9 mouse cellular contexts compared by ENCODE assay signal in genomic region chr15:94342365-94342764, GRCm38 (mm10).
DNase-seq lines count a peak whose midpoint lies in the region; ATAC-seq lines count a peak whose summit lies in the region.
"Had no signal": no experiment of that assay in that cellular context is flagged by ENCODE, and none has a peak within 500 bp of the region (broad histone marks: within the 10 kb centered on the region; RNA-seq: fewer than 3 reads in every experiment).

No protein-coding gene starts in this region.

- peak; percentile 83 for DNase-seq in intestine, embryonic 14.5 days (ENCODE audit: low spot score)
- DNase-seq in adrenal gland, adult 2 months = peak; percentile 77
- DNase-seq in embryonic facial prominence, embryonic 10.5 days (ENCODE audit: low spot score) = peak; percentile 75
- peak; percentile 77 to 81 for DNase-seq in left cerebral cortex, postnatal 25 days (ENCODE audit: low spot score in 2 of 2)
- DNase-seq in retina, adult 2 months (ENCODE audit: low read depth, low spot score) = peak; percentile 26
- DNase-seq in thymus, postnatal 14 days = peak; percentile 75

- no peak overlapping the region for H3K4me2 ChIP-seq in intestine, embryonic 14.5 days (ENCODE audit: low read length)
- H3K4me2 ChIP-seq in intestine, embryonic 16.5 days (ENCODE audit: low read depth, low read length) = no peak overlapping the region
- H3K4me2 ChIP-seq: embryonic facial prominence, embryonic 15.5 days had no signal

- 53% methylated on average over 10 of the region's 10 CpGs for WGBS in intestine, embryonic 14.5 days
- WGBS in intestine, embryonic 16.5 days = 60% methylated on average over 10 of the region's 10 CpGs
- WGBS in embryonic facial prominence, embryonic 10.5 days = 62% methylated on average over 10 of the region's 10 CpGs

- H3K27me3 ChIP-seq in intestine, embryonic 14.5 days (replicated peaks; ENCODE audit: control insufficient read depth, insufficient read depth, low read length) = no peaks in the 10 kb centered on the region
- H3K27me3 ChIP-seq in intestine, embryonic 16.5 days (replicated peaks; ENCODE audit: control insufficient read depth, insufficient read depth, low read length) = no peaks in the 10 kb centered on the region
- no peaks in the 10 kb centered on the region for H3K27me3 ChIP-seq in embryonic facial prominence, embryonic 10.5 days (replicated peaks; ENCODE audit: low read depth, poor library complexity, severe bottlenecking)
- H3K27me3 ChIP-seq: embryonic facial prominence, embryonic 15.5 days had no signal

- H3K27ac ChIP-seq in intestine, embryonic 14.5 days (ENCODE audit: low read depth) = no peak overlapping the region
- H3K27ac ChIP-seq in intestine, embryonic 16.5 days (ENCODE audit: low read length) = no peak overlapping the region
- no peak overlapping the region for H3K27ac ChIP-seq in embryonic facial prominence, embryonic 10.5 days (replicated peaks)
- H3K27ac ChIP-seq: embryonic facial prominence, embryonic 15.5 days had no signal

- no peak for ATAC-seq in intestine, embryonic 14.5 days (replicated peaks; ENCODE audit: low FRiP score, low TSS enrichment, low read depth)
- no peak for ATAC-seq in intestine, embryonic 16.5 days
- peak; percentile 56 to 59; a peak in 2 of 4 replicates for ATAC-seq in hematopoietic stem cell, adult 5-6 weeks (replicated peaks in 1 of 2; ENCODE audit: insufficient read depth in 1 of 2, low FRiP score in 2 of 2, low TSS enrichment in 1 of 2, low read depth in 1 of 2, poor library complexity in 2 of 2, severe bottlenecking in 2 of 2)

- H3K4me3 ChIP-seq in intestine, embryonic 14.5 days (ENCODE audit: low read depth, low read length) = no peak overlapping the region
- no peak overlapping the region for H3K4me3 ChIP-seq in intestine, embryonic 16.5 days (ENCODE audit: low read length)
- no peak overlapping the region for H3K4me3 ChIP-seq in embryonic facial prominence, embryonic 10.5 days
- H3K4me3 ChIP-seq: embryonic facial prominence, embryonic 15.5 days had no signal

- peaks cover 3% of the 10 kb centered on the region for H3K9me3 ChIP-seq in intestine, embryonic 14.5 days (ENCODE audit: control insufficient read depth, low read length)
- H3K9me3 ChIP-seq in intestine, embryonic 16.5 days (ENCODE audit: control insufficient read depth, low read length) = no peaks in the 10 kb centered on the region
- H3K9me3 ChIP-seq in embryonic facial prominence, embryonic 10.5 days = peaks cover 4% of the 10 kb centered on the region; the same call in 1 of the 2 replicates
- H3K9me3 ChIP-seq: embryonic facial prominence, embryonic 15.5 days had no signal

- H3K9ac ChIP-seq in intestine, embryonic 14.5 days (ENCODE audit: low read length) = no peak overlapping the region
- no peak overlapping the region for H3K9ac ChIP-seq in intestine, embryonic 16.5 days (ENCODE audit: low read depth, low read length)
- H3K9ac ChIP-seq: embryonic facial prominence, embryonic 15.5 days had no signal

- H3K4me1 ChIP-seq in intestine, embryonic 14.5 days (replicated peaks; ENCODE audit: control insufficient read depth, insufficient read depth, low read length) = no peaks in the 10 kb centered on the region
- no peaks in the 10 kb centered on the region for H3K4me1 ChIP-seq in intestine, embryonic 16.5 days (ENCODE audit: control insufficient read depth, insufficient read depth, low read length)
- H3K4me1 ChIP-seq in embryonic facial prominence, embryonic 10.5 days = peaks cover 8% of the 10 kb centered on the region
- H3K4me1 ChIP-seq: embryonic facial prominence, embryonic 15.5 days had no signal

- intact Hi-C loops in left cerebral cortex, postnatal 25 days (cut with DNase I) = loop anchor here (1.0 kb wide), 1 partner anchor 178 kb away; no protein-coding TSS in a partner anchor

- H3K36me3 ChIP-seq in intestine, embryonic 14.5 days (ENCODE audit: control insufficient read depth, insufficient read depth, low read length) = no peaks in the 10 kb centered on the region
- H3K36me3 ChIP-seq in intestine, embryonic 16.5 days (ENCODE audit: control insufficient read depth, insufficient read depth, low read length) = peaks cover 3% of the 10 kb centered on the region; the same call in 1 of the 2 replicates
- peaks cover 27% of the 10 kb centered on the region for H3K36me3 ChIP-seq in embryonic facial prominence, embryonic 10.5 days (replicated peaks)

Comparison
In these comparisons a context has a peak if more than half of its experiments do, and no peak if none do; other contexts are left out.
1. ATAC-seq: peak in hematopoietic stem cell, adult 5-6 weeks (2 of 2); none in intestine, embryonic 14.5 days (single experiment) and intestine, embryonic 16.5 days (single experiment).
2. DNase-seq: peak in every context shown above with its lines; median percentile 83 in intestine, embryonic 14.5 days; 79 in left cerebral cortex, postnatal 25 days; 77 in adrenal gland, adult 2 months; 75 in embryonic facial prominence, embryonic 10.5 days; 75 in thymus, postnatal 14 days; 26 in retina, adult 2 months.